Mouse (Mus musculus): ENCODE data around the gene Cd96. TPM values are rescaled to one million over a fixed set of nuclear protein-coding genes. Genes with fewer than 3 reads are reported as not detected.

The Cd96 gene
- polyA plus RNA-seq, 1 experiment from 2014 or later = not detected

DNA sequence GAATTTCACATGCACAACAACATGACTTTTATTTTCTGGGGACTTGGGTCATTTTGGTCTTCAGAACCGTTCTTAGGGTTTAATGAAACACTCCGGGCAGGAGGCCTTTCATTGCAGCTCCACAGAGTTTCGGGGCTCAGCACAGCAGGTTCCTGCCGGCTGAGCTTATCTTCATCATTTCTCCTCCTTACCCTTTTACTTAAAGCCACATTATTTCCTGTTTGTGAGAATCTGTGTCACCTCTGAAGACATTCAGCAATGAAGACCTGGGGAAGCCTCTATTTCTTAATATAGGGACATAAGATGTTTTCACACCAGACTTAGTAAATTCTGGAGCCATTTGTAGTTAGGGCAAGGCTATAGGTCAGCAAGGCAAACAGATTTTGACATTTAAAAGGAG, 12.6 kb downstream of the Cd96 start:
- ATAC-seq (replicated peaks; ENCODE audit: low FRiP score) = no peak
- Histone ChIP-seq H3K9me3 (replicated peaks) (no peaks in the 10 kb centered on the region), H3K27ac (no peak overlapping the region), H3K27me3 (no peaks in the 10 kb centered on the region), H3K9ac (no peak overlapping the region), H3K4me1 (no peaks in the 10 kb centered on the region), H3K4me2 (no peak overlapping the region), H3K36me3 (no peaks in the 10 kb centered on the region), H3K4me3 (replicated peaks) (no peak overlapping the region)
- WGBS = 81% methylated on average over 4 of the region's 4 CpGs

DNA sequence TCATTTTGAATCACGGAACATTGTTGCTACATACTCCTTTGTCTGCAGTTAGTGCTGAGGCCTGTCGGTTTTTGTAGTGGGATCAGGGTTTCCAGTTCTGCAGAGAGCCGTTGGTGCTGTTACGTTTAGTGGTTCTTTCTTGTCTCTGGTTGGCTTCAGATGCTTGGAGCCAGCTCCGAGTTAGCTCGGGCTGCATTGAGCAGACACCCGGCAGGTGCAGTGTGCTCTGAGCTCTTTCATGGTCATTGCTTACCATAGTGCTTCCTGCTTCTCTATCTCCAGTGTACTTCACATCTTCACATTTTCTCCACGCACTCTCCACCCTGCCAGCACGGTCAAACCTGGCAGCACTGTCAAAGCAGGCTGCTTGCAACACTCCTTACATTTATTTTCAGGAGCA, 15.6 kb downstream of the Cd96 start:
- Histone ChIP-seq H3K27ac (no peak overlapping the region), H3K9ac (no peak overlapping the region), H3K36me3 (no peaks in the 10 kb centered on the region), H3K4me3 (replicated peaks) (no peak overlapping the region), H3K9me3 (replicated peaks) (no peaks in the 10 kb centered on the region), H3K27me3 (no peaks in the 10 kb centered on the region), H3K4me2 (no peak overlapping the region), H3K4me1 (no peaks in the 10 kb centered on the region)
- WGBS = 78% methylated on average over 9 of the region's 9 CpGs
- no peak for ATAC-seq (replicated peaks; ENCODE audit: low FRiP score)

DNA sequence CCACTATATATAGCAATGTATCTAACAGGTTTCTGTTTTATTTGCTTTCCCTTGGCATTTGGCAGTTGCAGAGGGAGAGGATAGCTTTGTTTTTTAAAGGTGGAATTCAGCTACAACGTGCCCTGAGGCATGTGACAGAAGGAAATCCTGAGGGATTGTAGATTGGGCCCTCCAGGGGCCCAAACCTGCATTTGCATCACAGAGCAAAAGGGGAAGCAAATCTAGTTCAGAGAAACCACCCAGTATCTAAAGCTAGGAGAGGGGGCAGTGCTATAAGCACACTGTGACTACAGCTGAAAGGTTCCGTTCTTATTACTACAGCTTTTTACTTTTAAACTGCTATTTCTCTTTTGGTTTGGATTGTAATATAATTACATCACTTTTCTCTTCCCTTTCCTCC, 18.3 kb downstream of the Cd96 start:
- Histone ChIP-seq H3K4me2 (no peak overlapping the region), H3K9ac (no peak overlapping the region), H3K27me3 (no peaks in the 10 kb centered on the region), H3K9me3 (replicated peaks) (no peaks in the 10 kb centered on the region), H3K36me3 (no peaks in the 10 kb centered on the region), H3K4me1 (no peaks in the 10 kb centered on the region), H3K4me3 (replicated peaks) (no peak overlapping the region), H3K27ac (no peak overlapping the region)
- ATAC-seq (replicated peaks; ENCODE audit: low FRiP score) = no peak
- 37% methylated on average over 2 of the region's 2 CpGs for WGBS

DNA sequence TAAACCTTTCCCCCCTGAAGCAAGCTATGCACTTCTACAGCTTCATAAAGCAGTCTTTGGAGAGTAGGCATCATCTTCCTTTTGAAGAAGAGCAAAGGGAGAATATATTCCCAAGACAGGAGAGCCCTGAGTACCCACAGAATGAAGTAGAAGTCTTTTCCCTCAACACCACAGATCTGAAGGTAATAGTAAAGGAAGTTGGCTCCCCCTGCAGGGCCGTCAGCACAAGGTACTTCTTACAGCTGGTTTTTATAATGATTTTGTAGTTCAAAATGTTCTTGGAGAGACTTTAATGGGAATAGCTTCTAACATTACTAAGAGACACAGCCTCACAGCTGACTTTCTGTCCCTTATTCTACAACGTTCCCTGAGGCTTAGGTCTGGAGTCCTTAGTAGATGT, 19.8 kb downstream of the Cd96 start:
- Histone ChIP-seq H3K9ac (no peak overlapping the region), H3K36me3 (no peaks in the 10 kb centered on the region), H3K4me1 (no peaks in the 10 kb centered on the region), H3K27me3 (no peaks in the 10 kb centered on the region), H3K27ac (no peak overlapping the region), H3K4me3 (replicated peaks) (no peak overlapping the region), H3K4me2 (no peak overlapping the region), H3K9me3 (replicated peaks) (no peaks in the 10 kb centered on the region)
- no peak for ATAC-seq (replicated peaks; ENCODE audit: low FRiP score)
- WGBS = 66% methylated on average over 2 of the region's 2 CpGs

DNA sequence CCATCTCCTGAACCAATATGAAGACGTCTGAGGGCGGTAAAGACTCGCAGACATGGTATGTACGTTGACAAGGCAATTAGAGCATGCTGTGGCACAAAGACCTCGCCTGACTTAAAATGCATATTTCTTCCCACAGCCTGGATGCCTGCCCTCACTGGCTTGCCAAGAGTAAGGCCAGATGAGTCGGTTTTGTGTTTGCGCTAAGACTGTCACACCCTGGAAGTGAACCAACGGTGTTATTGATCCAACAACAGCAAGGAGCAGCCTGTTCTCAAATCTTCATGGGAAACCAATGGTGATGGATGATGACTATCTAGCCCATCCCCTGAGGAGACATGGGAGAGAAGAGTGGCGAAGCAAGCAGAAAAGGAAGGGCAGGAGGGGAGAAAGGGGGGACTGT, 22.6 kb downstream of the Cd96 start:
- ATAC-seq (replicated peaks; ENCODE audit: low FRiP score) = no peak
- no peak overlapping the region for H3K4me3 ChIP-seq (replicated peaks)
- H3K27me3 ChIP-seq = no peaks in the 10 kb centered on the region
- no peak overlapping the region for H3K4me2 ChIP-seq
- 64% methylated on average over 9 of the region's 9 CpGs for WGBS
- no peak overlapping the region for H3K9ac ChIP-seq
- no peaks in the 10 kb centered on the region for H3K36me3 ChIP-seq
- H3K4me1 ChIP-seq = no peaks in the 10 kb centered on the region
- no peaks in the 10 kb centered on the region for H3K9me3 ChIP-seq (replicated peaks)
- H3K27ac ChIP-seq = no peak overlapping the region

DNA sequence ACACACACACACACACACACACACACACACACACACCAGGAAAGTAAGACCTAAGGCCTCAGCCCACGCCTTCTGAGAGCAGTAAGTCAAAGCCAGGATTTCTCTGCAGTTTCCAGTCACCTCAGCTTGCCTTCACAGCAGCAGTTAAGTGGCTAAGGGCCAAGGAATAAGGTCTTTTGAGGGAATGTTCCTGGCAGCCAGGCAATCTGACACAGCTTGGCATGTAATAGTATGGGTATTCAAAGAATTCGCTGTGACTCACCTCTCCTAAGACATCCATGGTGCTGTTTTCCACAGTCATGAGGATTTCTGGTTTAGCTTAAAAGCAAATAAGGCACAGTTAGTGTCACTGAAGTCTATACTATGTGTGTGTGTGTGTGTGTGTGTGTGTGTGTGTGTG, 25.6 kb downstream of the Cd96 start:
- Histone ChIP-seq H3K27ac (no peak overlapping the region), H3K9ac (no peak overlapping the region), H3K4me2 (no peak overlapping the region), H3K4me3 (replicated peaks) (no peak overlapping the region), H3K27me3 (no peaks in the 10 kb centered on the region), H3K36me3 (no peaks in the 10 kb centered on the region), H3K9me3 (replicated peaks) (no peaks in the 10 kb centered on the region), H3K4me1 (no peaks in the 10 kb centered on the region)
- ATAC-seq (replicated peaks; ENCODE audit: low FRiP score) = no peak
- 70% methylated on average over 2 of the region's 2 CpGs for WGBS

DNA sequence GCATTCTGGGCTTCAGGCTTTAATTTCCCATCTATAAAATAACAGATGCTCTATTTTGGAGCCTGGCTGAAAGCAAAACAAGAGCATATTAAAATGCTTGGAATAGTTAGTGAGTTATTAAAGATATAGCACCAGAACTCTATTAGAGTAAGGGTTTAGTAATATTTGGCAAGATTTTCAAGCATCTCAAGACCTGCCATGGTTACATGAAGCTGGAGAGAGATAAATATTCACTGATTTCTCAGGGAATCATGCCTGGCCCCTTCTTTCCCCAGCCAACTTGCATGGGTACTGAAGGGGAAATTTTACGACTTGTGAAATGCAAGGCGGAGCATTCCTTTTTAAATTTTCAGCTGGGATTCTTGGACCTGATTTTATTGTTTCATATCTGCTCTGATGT, 27.1 kb downstream of the Cd96 start:
- Histone ChIP-seq H3K27ac (no peak overlapping the region), H3K27me3 (no peaks in the 10 kb centered on the region), H3K9me3 (replicated peaks) (no peaks in the 10 kb centered on the region), H3K9ac (no peak overlapping the region), H3K4me2 (no peak overlapping the region), H3K4me1 (no peaks in the 10 kb centered on the region), H3K4me3 (replicated peaks) (no peak overlapping the region), H3K36me3 (no peaks in the 10 kb centered on the region)
- ATAC-seq (replicated peaks; ENCODE audit: low FRiP score) = no peak
- 76% methylated on average over 2 of the region's 2 CpGs for WGBS

DNA sequence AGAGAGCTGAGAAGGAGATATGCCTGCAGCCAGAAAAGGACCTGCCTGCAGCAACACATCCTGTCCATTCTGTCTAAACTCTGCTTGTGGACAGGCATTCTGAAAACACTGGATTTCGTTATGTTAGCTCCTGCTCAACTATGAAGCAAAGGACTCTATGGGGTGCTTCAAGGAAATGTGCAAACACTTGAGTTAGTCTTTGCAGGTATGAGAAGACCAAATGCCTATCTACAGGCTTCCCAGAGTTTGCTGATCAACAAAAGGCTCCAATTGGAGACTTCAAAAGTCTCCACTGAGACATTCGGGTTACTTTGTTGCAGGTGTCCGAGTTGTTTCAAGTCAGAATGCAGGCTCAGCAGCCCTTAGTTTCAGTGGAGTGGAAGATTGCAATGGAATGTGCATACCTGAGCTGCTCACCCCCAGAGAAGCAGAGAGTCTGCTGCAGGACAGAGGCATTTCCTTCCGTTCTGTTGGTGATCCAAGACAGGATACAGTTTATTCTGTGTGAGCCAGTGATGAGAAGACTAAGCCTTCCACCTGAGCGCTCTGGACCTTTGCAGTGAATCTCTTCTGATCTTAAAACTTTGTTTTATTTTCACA, 33.1 kb downstream of the Cd96 start:
- Histone ChIP-seq H3K27ac (no peak overlapping the region), H3K9ac (no peak overlapping the region), H3K4me1 (no peaks in the 10 kb centered on the region), H3K36me3 (no peaks in the 10 kb centered on the region), H3K4me3 (replicated peaks) (no peak overlapping the region), H3K9me3 (replicated peaks) (no peaks in the 10 kb centered on the region), H3K27me3 (no peaks in the 10 kb centered on the region), H3K4me2 (no peak overlapping the region)
- ATAC-seq (replicated peaks; ENCODE audit: low FRiP score) = no peak
- 61% methylated on average over 5 of the region's 5 CpGs for WGBS

DNA sequence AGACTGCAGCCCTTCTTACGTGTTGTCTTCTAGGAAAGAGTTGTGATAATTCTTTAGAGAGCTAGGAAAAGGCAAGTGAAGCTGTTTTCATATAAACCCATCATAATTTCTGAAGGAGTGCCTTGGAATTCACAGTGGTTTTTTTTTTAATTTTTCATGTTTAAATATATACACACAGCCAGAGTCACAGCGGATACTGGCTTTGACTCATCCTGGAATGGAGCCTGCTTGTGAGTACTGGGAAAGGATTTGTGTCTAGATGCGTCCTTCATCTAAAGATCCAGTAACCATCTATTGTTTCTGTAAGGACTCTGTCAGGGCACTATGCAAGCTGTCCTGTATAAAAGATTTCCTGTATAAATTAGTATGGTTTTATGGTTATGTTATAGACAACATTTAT, 52.1 kb downstream of the Cd96 start:
- no peaks in the 10 kb centered on the region for H3K9me3 ChIP-seq (replicated peaks)
- no peak for ATAC-seq (replicated peaks; ENCODE audit: low FRiP score)
- 79% methylated on average over 3 of the region's 3 CpGs for WGBS
- H3K36me3 ChIP-seq = no peaks in the 10 kb centered on the region
- no peak overlapping the region for H3K4me3 ChIP-seq (replicated peaks)
- H3K9ac ChIP-seq = no peak overlapping the region
- no peaks in the 10 kb centered on the region for H3K4me1 ChIP-seq
- H3K27ac ChIP-seq = no peak overlapping the region
- no peaks in the 10 kb centered on the region for H3K27me3 ChIP-seq
- H3K4me2 ChIP-seq = no peak overlapping the region

DNA sequence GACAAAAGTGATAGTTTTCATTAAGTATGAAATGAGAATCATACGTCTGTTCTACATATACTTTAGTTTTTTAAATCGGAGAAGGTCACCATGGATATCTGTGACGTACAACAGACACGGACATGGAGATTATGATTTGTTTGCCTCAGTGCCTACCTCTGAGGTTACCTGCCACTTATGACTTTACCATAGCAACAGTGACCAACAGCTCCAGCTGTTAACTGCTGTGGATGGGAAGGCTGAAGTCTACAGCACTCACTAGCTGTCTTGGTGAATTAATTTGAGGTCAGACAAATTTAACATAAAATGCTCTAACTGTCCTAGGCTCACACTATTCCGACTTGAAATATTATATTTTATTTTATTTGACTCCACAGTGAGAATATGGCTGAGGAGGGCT, 56.8 kb downstream of the Cd96 start:
- WGBS = 90% methylated on average over 5 of the region's 5 CpGs

DNA sequence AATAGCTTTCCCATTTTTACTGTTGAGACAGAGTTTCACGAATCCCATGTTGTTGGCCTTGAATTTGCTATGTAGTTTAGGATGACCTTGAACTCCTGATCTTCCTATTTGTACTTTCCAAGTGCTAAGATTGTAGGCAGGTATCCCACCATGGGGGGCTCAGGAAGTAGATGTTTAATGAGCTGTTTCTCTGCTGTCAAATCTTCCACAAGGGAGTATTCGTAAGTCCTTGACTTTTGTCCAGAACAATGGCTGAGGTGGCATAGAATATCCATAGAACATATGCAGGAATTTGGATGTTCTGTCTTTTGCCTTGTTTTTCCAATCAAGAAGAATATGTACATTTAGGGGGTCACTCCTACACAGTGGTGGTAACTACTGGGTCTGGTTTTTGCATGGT, 73.1 kb downstream of the Cd96 start:
- Histone ChIP-seq H3K9ac (no peak overlapping the region), H3K4me1 (no peaks in the 10 kb centered on the region), H3K9me3 (replicated peaks) (no peaks in the 10 kb centered on the region), H3K4me3 (replicated peaks) (no peak overlapping the region), H3K27me3 (no peaks in the 10 kb centered on the region), H3K36me3 (no peaks in the 10 kb centered on the region), H3K4me2 (no peak overlapping the region), H3K27ac (no peak overlapping the region)
- ATAC-seq (replicated peaks; ENCODE audit: low FRiP score) = no peak
- WGBS = 82% methylated on average over 2 of the region's 2 CpGs

More for the DNA sequence above, 56.8 kb downstream of the Cd96 start:
- ATAC-seq (replicated peaks; ENCODE audit: low FRiP score) = no peak
- Histone ChIP-seq H3K27ac (no peak overlapping the region), H3K4me1 (no peaks in the 10 kb centered on the region), H3K4me2 (no peak overlapping the region), H3K9me3 (replicated peaks) (no peaks in the 10 kb centered on the region), H3K9ac (no peak overlapping the region), H3K27me3 (no peaks in the 10 kb centered on the region), H3K36me3 (no peaks in the 10 kb centered on the region), H3K4me3 (replicated peaks) (no peak overlapping the region)

DNA sequence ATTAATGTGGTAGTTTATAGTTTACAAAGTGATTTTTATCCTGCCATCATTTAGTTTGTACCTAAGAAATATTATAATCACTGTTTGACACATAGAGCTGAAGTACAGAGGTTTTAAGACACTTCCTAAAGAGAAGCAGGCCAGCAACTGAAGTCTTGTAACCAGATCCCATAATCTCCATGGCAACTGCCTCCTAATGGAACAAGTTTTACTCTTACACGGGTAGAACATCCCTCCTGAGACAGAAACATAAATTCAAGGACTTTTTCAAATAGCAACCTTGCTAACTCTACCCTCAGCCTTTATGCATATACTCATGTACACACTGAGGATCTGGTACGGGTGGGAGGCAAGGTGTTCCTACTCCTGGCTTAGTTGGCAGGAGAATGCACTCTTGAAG, 83.8 kb downstream of the Cd96 start:
- no peak overlapping the region for H3K9ac ChIP-seq
- no peak overlapping the region for H3K27ac ChIP-seq
- H3K4me2 ChIP-seq = no peak overlapping the region
- H3K4me1 ChIP-seq = no peaks in the 10 kb centered on the region
- H3K9me3 ChIP-seq (replicated peaks) = no peaks in the 10 kb centered on the region
- no peaks in the 10 kb centered on the region for H3K27me3 ChIP-seq
- H3K4me3 ChIP-seq (replicated peaks) = no peak overlapping the region
- WGBS = 43% methylated on average over 2 of the region's 2 CpGs
- no peak for ATAC-seq (replicated peaks; ENCODE audit: low FRiP score)
- H3K36me3 ChIP-seq = no peaks in the 10 kb centered on the region

DNA sequence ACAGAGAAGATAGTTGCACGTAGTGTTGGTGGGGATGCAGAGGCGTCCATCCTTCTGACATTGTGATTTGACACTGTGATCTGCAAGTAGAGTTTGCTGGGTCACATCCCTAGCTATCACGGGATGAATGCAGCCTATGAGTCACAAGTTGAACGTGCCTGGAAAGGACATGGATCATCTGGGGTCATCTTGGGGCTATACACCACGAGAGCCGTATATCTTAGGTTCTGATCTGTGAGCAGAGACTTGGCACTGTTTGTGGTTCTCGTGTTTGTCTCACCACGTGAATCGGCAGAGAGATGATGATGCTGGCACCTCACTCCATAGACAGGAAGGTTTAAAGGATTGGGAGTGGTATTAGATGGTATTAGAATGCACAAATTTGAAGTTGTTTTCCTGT, 86.2 kb downstream of the Cd96 start:
- no peak overlapping the region for H3K4me2 ChIP-seq
- no peaks in the 10 kb centered on the region for H3K9me3 ChIP-seq (replicated peaks)
- no peaks in the 10 kb centered on the region for H3K27me3 ChIP-seq
- no peak overlapping the region for H3K4me3 ChIP-seq (replicated peaks)
- 73% methylated on average over 9 of the region's 9 CpGs for WGBS
- no peak overlapping the region for H3K9ac ChIP-seq
- H3K4me1 ChIP-seq = no peaks in the 10 kb centered on the region
- ATAC-seq (replicated peaks; ENCODE audit: low FRiP score) = no peak
- H3K36me3 ChIP-seq = no peaks in the 10 kb centered on the region
- no peak overlapping the region for H3K27ac ChIP-seq

Measured in kidney, embryonic 15.5 days (tissue).